Mouse (Mus musculus) myocyte (in vitro differentiated cells): ENCODE results near the gene Rasgef1c.

Source experiments
- POLR2AphosphoS2 ChIP-seq: IDR thresholded peaks from one replicate; pipeline ENCODE4 v1.6.1; 2011; ENCODE audit warnings: low read depth, control low read depth; ENCODE audit not compliant: insufficient read length
- SRF ChIP-seq: IDR thresholded peaks from one replicate; pipeline ENCODE4 v1.6.1; 2011; ENCODE audit warnings: low read depth; ENCODE audit not compliant: control insufficient read depth, insufficient read length

- no peak for TF ChIP-seq POLR2AphosphoS2
- no peak for TF ChIP-seq SRF
These were observed 84.8 kb downstream of the Rasgef1c start for GRCm38 (mm10) chr11:49986277-49987036.
